Mouse (Mus musculus): Measurements from ENCODE around the gene Trp53rkb. TPM values are rescaled to one million over a fixed set of nuclear protein-coding genes. Genes with fewer than 3 reads are reported as not detected.
"Not testable (repeated sequence)": the region's sequence is repeated elsewhere in the genome, so short reads cannot be mapped to it uniquely, and the experiment has no call there.

The Trp53rkb gene
- polyA plus RNA-seq (2015; fragmentation: Nextera tagmentation; extraction: Ambion mirVana): 6.8 and 7.5 TPM in 2 replicates

- Histone ChIP-seq H3K4me2 (peak within 1 kb of the TSS; percentile 55), H3K27me3 (no peaks in the 10 kb centered on the region), H3K9ac (peak within 1 kb of the TSS; percentile 78), H3K4me3 (peak within 1 kb of the TSS; percentile 78), H3K36me3 (peaks cover 16% of the 10 kb centered on the region), H3K9me3 (no peaks in the 10 kb centered on the region), H3K4me1 (peaks cover 12% of the 10 kb centered on the region), H3K27ac (peak within 1 kb of the TSS; percentile 74)
- no peak for ATAC-seq (ENCODE audit: borderline replicate concordance, extremely low read depth, low FRiP score, low TSS enrichment)
- WGBS: 77% methylated on average over 5 of the region's 5 CpGs
Measured at GRCm38 (mm10) chr2:166792355-166792754, at the start of gene Trp53rkb. Gene Trp53rkb (plus strand): TSS chr2:166792531.

GRCm38 (mm10) chr2:166743504-166743903 lies 48.8 kb upstream of the Trp53rkb start:
- no peak for ATAC-seq (ENCODE audit: borderline replicate concordance, extremely low read depth, low FRiP score, low TSS enrichment)
- no peak overlapping the region for H3K4me2 ChIP-seq
- no peak overlapping the region for H3K4me3 ChIP-seq
- no peaks in the 10 kb centered on the region for H3K9me3 ChIP-seq
- WGBS: 40% methylated on average over 4 of the region's 4 CpGs
- no peak overlapping the region for H3K27ac ChIP-seq
- H3K9ac ChIP-seq: no peak overlapping the region
- H3K4me1 ChIP-seq: peaks cover 4% of the 10 kb centered on the region; the same call in 1 of the 2 replicates
- H3K36me3 ChIP-seq: no peaks in the 10 kb centered on the region
- no peaks in the 10 kb centered on the region for H3K27me3 ChIP-seq

DNA sequence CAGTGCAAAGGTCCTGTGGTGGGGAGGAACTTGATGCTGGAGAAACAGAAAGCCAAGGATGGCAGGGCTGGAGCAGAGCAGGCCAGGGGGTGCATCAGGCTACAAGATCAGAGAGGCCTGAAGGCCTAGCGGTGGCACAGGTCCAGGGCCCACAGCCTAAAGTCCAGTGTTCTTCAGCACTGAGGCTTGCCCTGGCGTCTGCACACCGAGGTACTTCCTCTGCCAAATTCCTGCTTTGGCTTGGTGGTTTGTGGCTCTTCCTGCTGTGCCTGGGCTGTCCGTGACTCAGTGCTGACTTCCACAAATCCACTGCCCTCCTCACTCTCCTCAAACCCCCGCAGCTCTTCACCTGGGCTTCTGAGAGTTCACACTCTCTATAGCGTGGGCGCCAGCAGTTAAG lies 47.9 kb upstream of the Trp53rkb start:
- H3K36me3 ChIP-seq: no peaks in the 10 kb centered on the region
- H3K9ac ChIP-seq: no peak overlapping the region
- 64% methylated on average over 7 of the region's 7 CpGs for WGBS
- H3K4me1 ChIP-seq: peaks cover 4% of the 10 kb centered on the region; the same call in 1 of the 2 replicates
- H3K27me3 ChIP-seq: no peaks in the 10 kb centered on the region
- H3K4me2 ChIP-seq: no peak overlapping the region
- no peaks in the 10 kb centered on the region for H3K9me3 ChIP-seq
- no peak overlapping the region for H3K4me3 ChIP-seq
- no peak for ATAC-seq (ENCODE audit: borderline replicate concordance, extremely low read depth, low FRiP score, low TSS enrichment)
- H3K27ac ChIP-seq: no peak overlapping the region

DNA sequence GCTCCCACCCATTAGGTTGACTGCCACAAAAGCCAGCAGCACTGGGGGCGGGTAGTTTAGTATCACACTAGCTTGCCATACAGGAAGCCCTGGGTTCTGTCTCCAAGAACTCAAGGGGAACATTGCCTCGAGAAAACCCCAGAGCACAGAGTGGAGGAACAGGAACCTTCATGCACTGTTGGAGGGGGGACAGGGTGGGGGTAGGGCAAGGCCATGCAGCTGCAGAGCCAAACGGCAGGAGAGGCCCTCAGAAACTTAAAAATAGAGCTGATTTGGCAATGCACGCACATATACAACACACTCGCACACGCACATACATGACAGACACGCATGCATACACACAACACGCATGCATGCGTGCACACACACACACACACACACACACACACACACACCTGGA lies 46.5 kb upstream of the Trp53rkb start:
- ATAC-seq (ENCODE audit: borderline replicate concordance, extremely low read depth, low FRiP score, low TSS enrichment): no peak
- H3K27ac ChIP-seq: no peak overlapping the region
- H3K9ac ChIP-seq: no peak overlapping the region
- H3K4me2 ChIP-seq: no peak overlapping the region
- no peak overlapping the region for H3K4me3 ChIP-seq
- H3K4me1 ChIP-seq: peaks cover 4% of the 10 kb centered on the region; the same call in 1 of the 2 replicates
- H3K36me3 ChIP-seq: no peaks in the 10 kb centered on the region
- 79% methylated on average over 9 of the region's 9 CpGs for WGBS
- H3K27me3 ChIP-seq: no peaks in the 10 kb centered on the region
- no peaks in the 10 kb centered on the region for H3K9me3 ChIP-seq

DNA sequence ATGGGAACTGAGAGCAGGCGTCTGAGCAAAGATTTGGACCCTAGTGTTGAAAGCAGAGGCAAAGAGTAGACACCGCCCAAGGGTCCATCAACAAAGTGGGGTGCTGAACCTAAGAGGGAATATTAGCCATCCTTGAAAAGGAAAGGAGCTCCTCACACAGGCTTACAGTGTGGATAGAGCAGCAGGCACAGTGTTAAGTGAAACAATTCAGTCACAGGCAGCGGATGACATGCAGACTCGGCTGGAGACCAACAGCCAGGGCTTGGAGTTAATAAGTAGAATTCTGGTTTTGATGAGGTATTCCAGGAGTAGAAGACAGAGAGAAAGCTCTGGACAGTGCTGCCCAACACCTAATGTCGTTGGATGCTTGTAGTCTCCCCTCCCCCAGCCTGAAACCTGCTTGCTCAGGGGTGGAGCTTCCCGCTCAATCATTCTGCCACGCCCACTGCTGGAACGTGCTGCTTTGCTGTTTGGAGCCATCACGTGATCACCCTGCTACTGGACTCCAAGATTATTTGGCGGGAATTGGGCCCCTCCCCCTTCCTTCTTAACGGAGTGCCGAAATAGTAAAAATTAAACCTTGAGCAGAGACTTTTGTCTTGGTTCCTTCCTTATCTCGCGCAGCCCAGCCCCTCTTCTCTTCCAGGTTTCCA lies 45.9 kb upstream of the Trp53rkb start:
- H3K36me3 ChIP-seq; H3K9me3 ChIP-seq; H3K27me3 ChIP-seq; H3K4me2 ChIP-seq; H3K9ac ChIP-seq; H3K27ac ChIP-seq; H3K4me1 ChIP-seq; H3K4me3 ChIP-seq; ATAC-seq (ENCODE audit: borderline replicate concordance, extremely low read depth, low FRiP score, low TSS enrichment): not testable (repeated sequence)
- 42% methylated on average over 14 of the region's 14 CpGs for WGBS

- peaks cover 4% of the 10 kb centered on the region; the same call in 1 of the 2 replicates for H3K4me1 ChIP-seq
- ATAC-seq (ENCODE audit: borderline replicate concordance, extremely low read depth, low FRiP score, low TSS enrichment): no peak
- H3K9ac ChIP-seq: no peak overlapping the region
- no peak overlapping the region for H3K27ac ChIP-seq
- H3K9me3 ChIP-seq: no peaks in the 10 kb centered on the region
- 82% methylated on average over 6 of the region's 6 CpGs for WGBS
- no peaks in the 10 kb centered on the region for H3K36me3 ChIP-seq
- no peak overlapping the region for H3K4me3 ChIP-seq
- no peak overlapping the region for H3K4me2 ChIP-seq
- no peaks in the 10 kb centered on the region for H3K27me3 ChIP-seq
Measured at GRCm38 (mm10) chr2:166750620-166751191, 41.6 kb upstream of the Trp53rkb start.

DNA sequence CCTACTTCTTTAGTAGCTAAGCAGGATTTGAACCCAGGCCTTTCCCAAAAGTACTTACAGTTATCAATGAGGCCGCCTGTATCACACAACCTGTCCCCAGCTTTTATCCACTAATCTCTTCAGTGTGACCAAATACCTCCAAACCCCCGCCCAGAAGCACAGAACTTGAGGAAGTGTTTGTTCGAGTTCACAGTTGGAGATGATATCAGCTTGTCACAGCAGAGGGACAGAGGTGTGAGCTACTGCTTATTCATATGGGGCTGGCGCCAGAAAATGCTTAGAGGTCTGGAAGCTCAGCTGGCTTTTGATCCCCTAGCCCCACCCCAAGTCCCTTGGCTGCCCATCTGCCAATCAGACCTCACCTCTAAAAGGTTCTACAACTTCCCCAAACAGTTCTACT lies 38.1 kb upstream of the Trp53rkb start:
- 31% methylated on average over 4 of the region's 4 CpGs for whole genome bisulfite sequencing
- Histone ChIP-seq H3K4me2 (no peak overlapping the region), H3K4me1 (no peaks in the 10 kb centered on the region), H3K27me3 (no peaks in the 10 kb centered on the region), H3K9me3 (no peaks in the 10 kb centered on the region), H3K27ac (no peak overlapping the region), H3K4me3 (no peak overlapping the region), H3K9ac (no peak overlapping the region), H3K36me3 (no peaks in the 10 kb centered on the region)
- ATAC-seq (ENCODE audit: borderline replicate concordance, extremely low read depth, low FRiP score, low TSS enrichment): no peak

DNA sequence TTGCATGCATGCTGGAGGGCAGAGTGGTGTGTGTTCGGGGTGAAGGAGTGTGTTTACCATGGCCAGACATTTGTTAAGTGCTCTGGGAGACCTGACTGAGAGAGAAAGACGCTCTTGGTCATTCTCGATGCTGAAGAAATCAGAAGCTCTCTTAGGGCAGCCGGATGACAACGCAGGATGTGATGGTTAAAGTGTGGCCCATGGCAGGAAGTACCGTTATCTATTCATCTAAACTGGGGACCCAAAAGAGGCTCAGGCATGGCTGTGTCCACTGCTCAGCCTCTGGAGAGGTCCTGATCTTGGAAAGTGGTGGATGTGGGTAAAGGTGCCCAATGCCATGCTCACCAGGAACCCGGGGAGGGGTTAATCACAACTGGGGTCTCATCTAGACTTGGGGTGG lies 37.6 kb upstream of the Trp53rkb start:
- Histone ChIP-seq H3K4me1 (no peaks in the 10 kb centered on the region), H3K36me3 (no peaks in the 10 kb centered on the region), H3K9ac (no peak overlapping the region), H3K27ac (no peak overlapping the region), H3K4me3 (no peak overlapping the region), H3K9me3 (no peaks in the 10 kb centered on the region), H3K27me3 (no peaks in the 10 kb centered on the region), H3K4me2 (no peak overlapping the region)
- WGBS: 68% methylated on average over 7 of the region's 7 CpGs
- ATAC-seq (ENCODE audit: borderline replicate concordance, extremely low read depth, low FRiP score, low TSS enrichment): no peak

DNA sequence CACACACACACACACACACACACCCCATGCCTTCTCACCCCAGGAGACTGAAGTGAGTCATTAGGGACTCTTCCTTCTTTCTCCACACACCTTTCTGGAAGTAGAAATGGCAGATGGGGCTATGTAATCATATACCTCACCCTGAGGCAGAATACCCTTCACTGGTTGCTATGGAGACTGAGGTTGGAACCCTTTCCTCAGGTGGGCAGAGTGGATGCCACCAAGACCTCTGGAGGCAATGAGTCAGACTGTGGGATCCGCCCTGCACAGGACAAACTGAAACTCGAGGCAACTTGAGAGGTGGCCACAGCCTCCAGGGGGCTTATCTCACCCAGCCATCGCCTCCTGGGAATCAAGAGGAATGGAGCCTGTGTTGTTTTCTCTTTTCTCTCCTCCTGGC lies 34.4 kb upstream of the Trp53rkb start:
- H3K27ac ChIP-seq: no peak overlapping the region
- no peaks in the 10 kb centered on the region for H3K9me3 ChIP-seq
- H3K36me3 ChIP-seq: no peaks in the 10 kb centered on the region
- ATAC-seq (ENCODE audit: borderline replicate concordance, extremely low read depth, low FRiP score, low TSS enrichment): no peak
- no peak overlapping the region for H3K4me2 ChIP-seq
- no peaks in the 10 kb centered on the region for H3K4me1 ChIP-seq
- WGBS: 5% methylated on average over 3 of the region's 3 CpGs
- H3K9ac ChIP-seq: no peak overlapping the region
- H3K4me3 ChIP-seq: no peak overlapping the region
- no peaks in the 10 kb centered on the region for H3K27me3 ChIP-seq

DNA sequence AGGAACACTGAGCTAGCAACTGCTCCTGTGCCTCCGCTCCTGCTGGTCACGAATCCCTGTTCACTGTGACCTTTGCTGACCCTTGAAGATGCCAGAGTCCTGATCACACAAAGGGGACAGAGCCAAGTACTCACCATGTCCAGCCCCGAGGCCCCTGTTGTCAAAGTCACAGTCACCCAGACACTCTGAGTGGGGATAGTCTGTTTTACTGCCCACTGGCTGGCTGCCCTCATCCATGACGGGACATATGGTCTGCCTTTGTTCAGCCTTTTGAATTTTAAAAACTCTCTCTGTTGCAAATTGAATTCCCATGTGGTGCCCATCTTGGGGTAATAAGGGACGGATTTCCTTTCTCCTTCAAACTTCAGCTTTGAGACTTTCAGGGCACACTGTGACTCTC lies 28.3 kb upstream of the Trp53rkb start:
- Histone ChIP-seq H3K27ac (no peak overlapping the region), H3K27me3 (no peaks in the 10 kb centered on the region)
- WGBS: 38% methylated on average over 5 of the region's 5 CpGs

DNA sequence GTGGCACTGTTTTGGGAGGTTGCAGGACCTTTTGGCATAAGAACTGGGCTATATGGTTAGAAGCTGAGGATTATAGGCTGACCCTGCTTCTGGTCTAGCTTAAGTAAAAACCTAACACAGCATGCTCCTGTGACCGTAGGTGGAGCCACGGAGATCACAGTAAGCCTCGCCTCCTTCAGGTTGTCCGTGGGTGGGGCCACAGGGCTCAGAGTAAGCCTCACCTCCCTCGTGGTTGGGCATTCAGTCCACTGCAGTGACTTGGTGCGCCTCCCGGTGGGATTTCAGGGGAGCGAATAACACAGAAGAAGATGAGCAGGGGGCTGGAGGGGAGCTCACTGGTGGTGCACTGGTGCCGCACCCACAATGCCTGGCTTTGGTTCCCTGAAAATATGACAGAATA lies 24.7 kb upstream of the Trp53rkb start:
- Histone ChIP-seq H3K4me2 (no peak overlapping the region), H3K9ac (no peak overlapping the region), H3K4me3 (no peak overlapping the region), H3K36me3 (no peaks in the 10 kb centered on the region), H3K4me1 (no peaks in the 10 kb centered on the region), H3K27ac (no peak overlapping the region), H3K27me3 (no peaks in the 10 kb centered on the region), H3K9me3 (no peaks in the 10 kb centered on the region)
- WGBS: 72% methylated on average over 9 of the region's 9 CpGs
- ATAC-seq (ENCODE audit: borderline replicate concordance, extremely low read depth, low FRiP score, low TSS enrichment): no peak

More for the DNA sequence above, 28.3 kb upstream of the Trp53rkb start:
- no peak for ATAC-seq (ENCODE audit: borderline replicate concordance, extremely low read depth, low FRiP score, low TSS enrichment)
- H3K4me3 ChIP-seq: no peak overlapping the region
- H3K4me2 ChIP-seq: no peak overlapping the region
- H3K9ac ChIP-seq: no peak overlapping the region
- no peaks in the 10 kb centered on the region for H3K36me3 ChIP-seq
- no peaks in the 10 kb centered on the region for H3K9me3 ChIP-seq
- no peaks in the 10 kb centered on the region for H3K4me1 ChIP-seq

DNA sequence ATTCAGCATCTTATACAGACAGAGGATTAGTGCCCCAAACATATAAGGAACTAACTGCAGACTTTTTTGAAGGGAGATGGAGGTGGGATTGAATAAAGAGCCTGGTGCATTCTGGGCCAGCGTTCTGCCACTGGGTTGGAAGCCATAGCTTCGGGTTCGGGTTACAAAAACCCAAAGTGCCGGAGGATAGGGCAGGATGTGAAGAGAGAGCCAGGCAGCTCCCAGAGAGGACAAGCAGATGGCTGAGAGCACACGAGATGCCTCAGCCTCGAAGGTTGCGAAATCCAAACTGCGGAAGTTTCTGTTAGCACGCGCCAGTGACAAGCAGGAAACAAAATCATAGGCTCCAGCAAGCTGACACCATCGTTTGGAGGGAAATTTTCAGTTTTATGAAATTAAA lies 20.9 kb upstream of the Trp53rkb start:
- no peak overlapping the region for H3K4me3 ChIP-seq
- WGBS: 28% methylated on average over 11 of the region's 11 CpGs
- H3K9ac ChIP-seq: no peak overlapping the region
- H3K36me3 ChIP-seq: no peaks in the 10 kb centered on the region
- no peak overlapping the region for H3K4me2 ChIP-seq
- no peaks in the 10 kb centered on the region for H3K9me3 ChIP-seq
- H3K27ac ChIP-seq: peak overlapping the region; percentile 45; the same call in 1 of the 2 replicates
- peak; percentile 83; the same call in 1 of the 2 replicates for ATAC-seq (ENCODE audit: borderline replicate concordance, extremely low read depth, low FRiP score, low TSS enrichment)
- no peaks in the 10 kb centered on the region for H3K4me1 ChIP-seq
- no peaks in the 10 kb centered on the region for H3K27me3 ChIP-seq
